Mouse (Mus musculus): Measurements from ENCODE around the gene Tex12. TPM values are rescaled to one million over a fixed set of nuclear protein-coding genes. Genes with fewer than 3 reads are reported as not detected.

Gene Tex12
- total RNA-seq (2017): not detected in 3 replicates

DNA sequence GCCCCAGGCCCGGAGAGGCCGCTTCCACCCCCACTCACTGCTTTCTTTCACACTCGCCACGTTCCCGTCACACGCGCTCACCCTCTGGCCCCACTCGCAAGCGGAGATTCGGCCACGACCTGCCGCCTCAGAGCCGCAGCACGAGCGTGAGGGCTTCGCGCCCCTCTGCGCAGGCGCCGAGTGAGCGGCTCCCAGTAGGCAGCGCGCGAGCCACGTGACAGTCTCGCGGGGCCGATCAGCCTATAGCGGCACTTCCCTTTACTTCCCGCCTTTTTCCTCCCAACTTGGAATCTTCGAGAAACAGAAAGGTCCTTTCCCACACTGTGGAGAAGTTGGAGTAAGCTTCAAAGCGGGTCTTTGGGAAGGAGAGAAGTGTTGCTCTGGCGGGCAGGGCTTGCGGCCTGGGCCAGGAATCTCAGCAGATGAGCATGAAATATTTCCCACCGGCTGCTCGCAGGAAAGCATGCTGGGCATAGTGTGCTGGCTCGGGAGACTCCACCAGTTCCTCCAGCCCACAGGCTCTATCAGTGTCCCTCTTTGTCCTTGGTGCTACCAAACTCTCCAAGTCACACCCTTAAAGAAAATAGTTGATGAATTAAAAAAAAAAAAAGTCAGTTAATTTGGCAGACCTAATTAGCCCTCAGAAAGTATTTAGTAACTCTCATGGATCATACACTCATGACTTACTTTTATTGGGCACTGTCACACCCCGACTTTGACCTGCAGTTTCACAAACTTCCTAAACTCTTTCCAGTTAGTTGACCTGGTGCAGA lies at the start of gene Tex12:
Gene Tex12, minus strand, starts transcription at position 181 of the 773 bp plus-strand sequence.
- ATAC-seq (replicated peaks; ENCODE audit: insufficient number of reproducible peaks, low FRiP score, low TSS enrichment, poor library complexity, severe bottlenecking): no peak

DNA sequence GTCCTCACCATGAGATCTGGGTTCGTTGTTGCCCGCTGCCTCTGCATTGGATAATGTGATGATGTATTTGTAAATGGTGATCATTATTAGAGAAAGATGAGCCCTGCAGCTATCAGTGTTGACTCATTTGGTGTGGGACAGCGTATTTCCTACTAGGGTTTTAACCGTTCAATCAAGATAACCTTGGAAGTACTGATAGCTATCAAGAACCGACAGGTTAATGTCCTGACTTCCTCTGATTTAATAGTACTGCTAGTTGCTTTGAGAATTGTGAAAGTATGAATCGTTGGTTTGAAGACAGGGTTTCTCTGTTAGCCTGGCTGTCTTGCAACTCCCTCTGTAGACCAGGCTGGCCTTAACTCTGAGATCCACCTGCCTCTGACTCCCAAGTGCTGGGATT lies 43.2 kb upstream of the Tex12 start:
- ATAC-seq (replicated peaks; ENCODE audit: insufficient number of reproducible peaks, low FRiP score, low TSS enrichment, poor library complexity, severe bottlenecking): no peak

DNA sequence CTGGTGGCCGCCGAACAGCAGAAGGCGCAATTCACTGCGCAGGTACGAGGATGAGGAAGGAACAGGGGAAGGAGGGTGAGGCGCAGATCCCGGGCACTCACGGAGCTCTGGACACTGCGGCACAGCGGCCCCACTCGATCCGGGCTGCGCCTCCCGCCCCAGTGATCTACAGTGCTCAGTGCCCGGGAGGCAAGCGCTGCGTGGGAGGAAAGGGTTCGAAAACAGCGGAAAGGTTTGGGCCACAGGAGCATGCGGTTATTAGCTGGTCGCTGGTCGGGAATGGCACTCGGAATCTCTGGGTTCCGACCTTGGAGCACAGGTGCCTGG lies 42.8 kb upstream of the Tex12 start:
- ATAC-seq (replicated peaks; ENCODE audit: insufficient number of reproducible peaks, low FRiP score, low TSS enrichment, poor library complexity, severe bottlenecking): no peak

DNA sequence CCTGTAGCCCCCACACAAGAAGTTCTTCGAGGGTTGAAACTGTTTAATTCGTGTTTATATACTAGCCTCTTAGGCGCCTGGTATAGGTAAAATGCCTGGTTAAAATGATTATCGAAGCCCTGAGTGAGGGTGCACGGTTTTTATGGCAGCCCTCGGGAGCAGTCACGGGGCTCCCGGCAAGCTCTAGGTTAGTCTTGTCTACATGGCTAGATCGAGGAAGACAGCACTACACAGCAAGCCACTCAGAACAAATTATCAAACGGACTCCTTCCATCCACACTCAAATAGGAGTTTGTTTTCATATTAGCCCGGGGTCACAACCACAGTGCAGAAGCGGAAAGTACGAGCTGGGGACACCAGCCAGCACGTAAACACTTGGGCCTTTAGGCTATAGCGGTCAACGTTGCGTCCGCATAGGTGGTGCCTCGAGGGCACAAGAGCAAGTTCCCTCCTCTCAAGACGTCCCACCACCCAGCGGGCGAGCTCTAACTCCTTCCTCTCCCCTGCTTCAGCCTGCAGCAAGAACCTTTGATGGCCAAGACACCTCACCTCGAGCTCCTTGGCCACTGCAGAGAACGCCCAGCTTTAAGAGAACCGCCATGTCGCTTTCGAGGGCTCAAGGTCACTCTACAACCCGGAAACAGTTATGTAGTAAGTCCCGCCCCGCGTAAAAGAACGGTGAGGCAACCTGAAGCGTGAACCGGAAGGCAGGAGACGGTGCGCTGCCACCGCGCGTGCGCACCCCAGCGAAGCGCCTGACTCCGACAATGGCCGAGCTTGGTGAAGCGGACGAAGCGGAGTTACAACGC lies 42.3 kb upstream of the Tex12 start, which contains the start of the genes Sdhd and Timm8b:
Gene Sdhd, minus strand, starts transcription at position 624 of the 809 bp plus-strand sequence.
Gene Timm8b, plus strand, starts transcription at position 722 of the 809 bp plus-strand sequence.
- peak; percentile 95 for ATAC-seq (replicated peaks; ENCODE audit: insufficient number of reproducible peaks, low FRiP score, low TSS enrichment, poor library complexity, severe bottlenecking)

DNA sequence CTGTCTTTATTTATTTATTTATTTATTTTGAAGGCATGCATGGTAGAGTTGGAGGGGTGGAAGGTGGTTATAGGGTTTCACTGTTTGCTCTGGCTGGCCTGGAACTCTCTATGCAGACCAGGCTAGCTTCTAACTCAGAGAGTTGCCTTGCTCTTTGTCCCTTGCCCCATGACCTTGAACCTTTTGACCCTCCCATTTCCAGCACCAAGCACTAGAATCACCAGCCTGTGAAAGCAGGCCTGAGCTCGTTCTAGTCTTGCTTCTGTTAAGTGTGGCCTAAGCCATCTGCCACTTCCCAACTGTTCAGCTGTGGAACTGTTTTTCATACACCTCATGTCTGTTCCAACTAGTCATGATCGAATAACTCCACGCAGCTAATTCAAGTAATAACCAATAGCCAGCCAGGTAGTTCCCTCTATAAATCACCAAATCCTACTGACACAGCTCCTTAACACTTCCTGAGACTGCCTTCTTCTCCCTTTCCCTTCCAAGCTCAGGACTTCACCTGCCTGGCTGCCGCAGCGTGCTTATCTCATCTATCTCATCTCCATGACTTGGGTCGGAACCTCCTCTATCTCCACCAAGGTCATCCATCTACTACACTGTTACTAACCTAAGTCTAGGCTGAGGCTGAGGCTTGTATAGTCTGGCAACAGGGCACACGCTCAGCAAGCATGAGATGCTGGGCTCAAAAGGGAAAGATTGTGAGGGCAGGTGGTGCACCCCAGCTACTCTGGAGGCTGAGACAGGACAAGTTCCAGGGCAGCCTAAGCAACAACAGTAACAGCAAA lies 41.1 kb upstream of the Tex12 start:
- ATAC-seq (replicated peaks; ENCODE audit: insufficient number of reproducible peaks, low FRiP score, low TSS enrichment, poor library complexity, severe bottlenecking): no peak

DNA sequence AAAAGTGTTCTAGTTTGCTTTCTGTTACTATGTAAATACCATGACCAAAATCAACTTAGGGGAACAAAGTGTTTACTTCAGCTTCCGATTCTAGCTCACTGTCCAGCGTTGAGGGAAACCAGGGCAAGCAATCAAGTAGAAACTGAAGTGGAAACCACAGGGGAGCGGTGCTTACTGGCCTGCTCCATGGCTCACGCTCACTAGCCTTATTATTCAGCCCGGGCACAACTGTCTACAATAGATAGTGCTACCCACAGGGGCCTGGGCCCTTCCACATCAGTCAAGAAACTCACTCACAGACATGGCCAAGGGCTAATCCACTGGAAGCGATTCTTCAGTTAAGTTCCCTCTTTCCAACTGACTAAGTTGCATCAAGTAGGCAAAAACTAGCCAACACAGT lies 40.4 kb upstream of the Tex12 start:
- no peak for ATAC-seq (replicated peaks; ENCODE audit: insufficient number of reproducible peaks, low FRiP score, low TSS enrichment, poor library complexity, severe bottlenecking)

DNA sequence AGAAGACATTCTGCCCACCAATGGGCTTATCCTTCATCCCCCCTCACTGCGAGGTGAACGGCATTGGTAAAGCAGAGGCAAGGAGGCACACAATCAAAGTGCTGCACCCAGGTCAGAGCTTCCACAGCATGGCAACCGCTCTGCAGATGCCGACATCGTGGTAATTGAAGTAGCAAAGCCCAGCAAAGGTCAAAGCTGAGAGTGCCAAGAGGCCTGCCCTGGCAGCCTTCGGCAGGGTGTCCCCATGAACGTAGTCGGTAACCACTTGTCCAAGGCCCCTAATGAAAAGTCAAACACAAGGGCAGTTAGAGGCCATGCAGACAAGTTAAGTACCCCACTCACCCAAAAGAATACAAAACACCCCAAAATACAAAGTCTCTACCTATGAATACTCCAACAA lies 35.8 kb upstream of the Tex12 start:
- no peak for ATAC-seq (replicated peaks; ENCODE audit: insufficient number of reproducible peaks, low FRiP score, low TSS enrichment, poor library complexity, severe bottlenecking)

DNA sequence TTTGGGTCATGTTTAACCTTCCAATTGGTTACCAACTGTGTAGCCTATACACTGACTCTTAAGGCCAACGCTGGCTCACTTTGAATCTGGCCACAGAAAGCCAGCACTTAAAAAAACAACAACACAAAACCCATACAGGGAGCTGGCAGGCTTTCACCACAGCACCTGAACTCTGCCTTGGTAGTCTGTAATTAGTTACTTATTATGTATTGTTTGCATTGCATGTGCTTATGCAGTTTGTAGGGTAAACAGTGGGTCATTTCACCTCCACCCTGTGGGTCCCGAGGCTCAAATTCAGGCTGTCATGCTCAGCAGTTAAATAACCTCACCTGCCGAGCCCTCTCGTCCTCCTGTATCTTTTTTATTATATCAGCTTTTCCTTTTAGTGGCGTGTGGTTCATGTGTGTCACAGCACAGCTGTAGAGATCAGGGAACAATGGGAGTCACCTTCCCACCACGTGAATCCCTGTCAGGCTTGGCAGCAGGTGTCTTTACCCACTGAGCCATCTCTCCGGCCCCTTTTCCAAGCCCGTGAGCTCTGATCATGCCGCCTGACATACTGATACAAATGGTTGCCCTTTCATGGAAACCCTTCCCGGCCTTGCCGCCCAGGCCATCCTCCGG lies 33.8 kb upstream of the Tex12 start:
- ATAC-seq (replicated peaks; ENCODE audit: insufficient number of reproducible peaks, low FRiP score, low TSS enrichment, poor library complexity, severe bottlenecking): no peak

DNA sequence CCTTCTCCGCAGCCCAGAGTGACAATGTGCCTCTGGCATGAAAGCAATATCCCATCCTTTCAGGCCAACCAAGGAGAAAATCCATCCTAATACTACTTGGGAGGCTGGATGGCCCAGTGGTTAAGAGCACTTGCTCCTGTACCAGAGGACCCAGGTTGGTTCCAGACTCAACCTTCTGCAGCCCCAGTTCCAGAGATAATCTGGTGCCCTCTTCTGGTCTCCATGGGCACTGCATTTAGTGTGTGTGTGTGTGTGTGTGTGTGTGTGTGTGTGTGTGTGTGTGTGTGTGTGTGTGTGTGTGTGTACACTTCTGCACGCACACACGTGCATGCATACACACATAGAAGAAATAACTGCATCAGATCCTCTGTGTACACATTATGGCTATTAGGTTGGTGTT lies 32.4 kb upstream of the Tex12 start:
- no peak for ATAC-seq (replicated peaks; ENCODE audit: insufficient number of reproducible peaks, low FRiP score, low TSS enrichment, poor library complexity, severe bottlenecking)

DNA sequence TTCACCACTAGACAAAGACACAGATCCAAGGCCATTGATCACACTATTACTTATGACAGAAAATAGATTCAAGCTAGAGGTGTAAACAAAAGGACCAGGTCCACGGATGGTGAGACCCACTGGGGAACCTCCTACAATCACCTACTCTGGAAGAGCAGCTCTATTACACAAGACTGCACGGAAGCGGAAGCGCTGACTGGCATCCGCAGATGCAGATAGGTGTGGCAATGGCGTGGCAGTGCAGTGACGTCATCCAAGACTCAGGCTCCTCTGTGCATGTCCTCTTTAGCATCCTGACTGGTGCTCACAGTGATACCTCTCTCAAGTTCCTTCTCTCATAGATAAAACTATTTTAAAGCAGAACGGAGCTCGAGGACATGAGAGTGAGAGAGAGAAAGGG lies 31.8 kb upstream of the Tex12 start:
- peak; percentile 88 for ATAC-seq (replicated peaks; ENCODE audit: insufficient number of reproducible peaks, low FRiP score, low TSS enrichment, poor library complexity, severe bottlenecking)

DNA sequence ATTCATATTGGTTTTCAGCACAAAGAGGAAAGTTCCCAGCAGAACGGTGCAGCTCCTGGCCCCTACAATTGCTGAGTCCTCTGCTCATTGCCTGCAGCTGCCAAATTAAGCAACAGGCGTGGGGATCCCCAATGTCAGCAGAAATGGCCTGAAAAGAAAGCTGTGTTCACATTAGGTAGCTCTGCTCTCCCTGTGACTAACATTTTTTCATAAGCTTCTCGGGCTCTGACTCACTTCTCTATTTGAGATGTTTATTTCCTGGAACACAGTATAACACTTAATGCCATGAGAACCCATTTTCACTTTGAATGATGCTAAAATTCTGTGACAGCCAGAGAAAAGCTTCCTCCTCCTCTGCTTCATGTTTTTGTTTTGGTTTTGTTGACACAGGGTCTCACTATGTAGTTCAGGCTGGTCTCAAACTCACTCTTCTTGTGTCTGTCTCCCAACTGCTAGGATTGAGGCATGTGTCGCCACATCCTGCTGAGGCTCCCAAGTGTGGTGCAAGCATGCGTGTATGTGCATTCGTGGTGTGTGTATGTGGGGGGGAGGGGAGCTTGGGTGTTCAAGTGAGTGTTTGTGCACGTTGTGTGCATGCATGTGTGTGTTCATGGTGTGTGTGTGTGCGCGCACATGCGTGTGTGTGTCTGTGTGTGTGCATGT lies 29.9 kb upstream of the Tex12 start:
- peak; percentile 74 for ATAC-seq (replicated peaks; ENCODE audit: insufficient number of reproducible peaks, low FRiP score, low TSS enrichment, poor library complexity, severe bottlenecking)

DNA sequence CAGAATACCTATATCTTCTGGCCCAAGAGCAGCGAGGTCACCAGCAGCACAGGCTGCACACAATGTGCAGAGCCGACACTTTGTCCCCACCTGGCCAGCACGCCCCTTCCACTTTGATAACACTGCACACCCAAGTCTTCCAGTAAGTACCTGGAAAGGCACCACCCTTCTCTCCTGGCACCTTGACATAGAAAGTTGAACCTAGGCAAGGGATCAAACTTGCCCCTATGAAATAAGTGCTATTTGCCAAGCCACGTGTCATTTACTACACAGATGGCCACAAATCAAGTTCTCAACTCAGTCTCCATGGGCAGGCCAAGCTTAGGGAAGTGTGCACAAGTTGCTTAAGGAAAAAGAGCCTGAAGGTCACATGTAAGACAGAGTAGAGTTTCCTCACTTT lies 25.8 kb upstream of the Tex12 start:
- ATAC-seq (replicated peaks; ENCODE audit: insufficient number of reproducible peaks, low FRiP score, low TSS enrichment, poor library complexity, severe bottlenecking): no peak

DNA sequence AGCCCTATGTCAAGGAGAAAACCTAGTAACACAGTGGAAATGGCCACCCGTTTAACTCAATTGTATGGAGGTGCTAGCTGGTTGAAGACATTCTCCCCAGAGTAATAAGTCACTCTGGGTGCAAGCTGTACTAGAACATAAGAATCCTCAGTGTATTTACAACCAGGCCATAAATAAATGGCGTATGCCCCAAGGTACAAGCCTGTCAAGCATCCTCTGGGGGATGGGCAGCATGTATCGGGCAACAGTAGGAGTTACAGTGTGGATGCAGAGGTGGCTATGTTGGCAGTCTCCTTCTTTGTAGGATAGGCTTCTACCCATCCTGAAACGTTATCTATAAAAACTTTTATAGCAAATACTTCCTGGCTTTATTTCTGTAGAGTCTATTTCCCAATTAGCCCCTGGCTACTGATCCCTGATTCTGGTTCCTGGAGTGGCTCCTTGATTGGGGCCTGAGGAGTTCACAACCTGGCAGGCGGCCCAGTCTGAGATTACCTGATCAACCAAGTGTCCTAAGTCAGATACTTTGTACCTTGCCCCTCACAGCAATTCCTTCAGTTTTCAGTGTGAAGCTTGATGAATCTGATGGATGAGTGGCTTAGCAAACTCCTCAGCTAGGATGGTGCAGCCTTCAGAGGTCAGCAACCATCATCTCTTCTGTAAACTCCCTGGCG lies 24.2 kb upstream of the Tex12 start:
- no peak for ATAC-seq (replicated peaks; ENCODE audit: insufficient number of reproducible peaks, low FRiP score, low TSS enrichment, poor library complexity, severe bottlenecking)

DNA sequence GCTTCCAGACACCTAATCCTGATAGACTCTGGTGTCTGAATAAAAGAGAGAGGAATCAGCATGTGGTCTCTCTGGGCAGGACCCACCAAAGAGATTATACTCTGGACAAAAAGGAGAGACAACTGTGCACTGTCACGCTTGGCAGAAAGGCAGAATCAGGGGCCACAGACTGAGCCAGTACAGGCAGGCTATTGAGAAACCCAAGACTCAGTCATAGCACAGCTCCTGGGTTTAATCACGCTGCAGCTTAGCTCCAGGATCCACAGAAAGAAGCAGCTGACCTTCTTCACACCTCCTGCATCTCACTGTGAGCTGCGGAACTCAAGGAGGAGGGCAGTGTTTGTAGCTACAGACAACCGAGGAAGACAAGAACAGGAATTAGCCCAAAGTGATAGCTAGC lies 19.2 kb upstream of the Tex12 start:
- no peak for ATAC-seq (replicated peaks; ENCODE audit: insufficient number of reproducible peaks, low FRiP score, low TSS enrichment, poor library complexity, severe bottlenecking)

DNA sequence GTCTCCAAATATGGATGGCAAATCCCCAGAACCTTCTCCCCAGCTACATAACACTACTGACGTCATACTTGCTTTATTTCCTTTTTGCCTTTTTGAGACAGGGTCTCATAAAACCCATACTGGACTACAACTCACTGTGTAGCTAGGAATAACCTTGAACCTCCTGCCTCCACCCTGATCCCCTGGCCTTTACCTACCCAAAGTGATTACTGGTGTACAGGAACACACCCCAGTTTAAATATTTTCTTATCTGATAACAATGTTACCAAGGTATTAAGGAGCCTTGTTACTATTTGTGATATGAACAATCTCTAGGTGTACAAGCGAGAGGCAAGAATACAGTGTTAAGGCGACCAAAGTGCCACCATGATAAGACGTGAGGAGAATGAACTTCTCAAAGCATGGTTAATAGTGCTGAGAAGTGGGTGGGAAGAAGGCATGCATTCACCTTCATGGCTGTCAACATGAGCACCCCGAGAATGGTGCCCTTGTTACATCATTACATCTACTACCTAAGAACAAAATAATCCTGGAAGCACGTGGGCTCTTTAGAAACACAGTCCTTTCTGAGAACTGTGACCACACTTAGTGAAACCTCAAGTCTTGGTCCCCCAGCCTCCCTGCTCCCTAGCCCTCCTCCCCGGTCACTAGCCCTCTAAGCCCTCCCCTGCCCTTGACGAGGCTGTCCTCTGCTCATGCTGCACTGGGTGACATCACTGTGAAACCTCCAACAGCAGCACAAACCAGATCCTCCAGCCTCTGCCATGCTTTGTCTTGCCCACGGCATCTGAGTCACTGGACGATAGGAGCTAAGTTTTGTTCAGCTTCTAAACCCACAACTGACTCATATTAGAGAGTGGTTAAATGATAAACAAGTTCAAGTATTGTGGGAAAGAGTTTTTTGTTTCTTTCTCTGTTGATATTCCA lies 8.7 kb upstream of the Tex12 start:
- no peak for ATAC-seq (replicated peaks; ENCODE audit: insufficient number of reproducible peaks, low FRiP score, low TSS enrichment, poor library complexity, severe bottlenecking)

DNA sequence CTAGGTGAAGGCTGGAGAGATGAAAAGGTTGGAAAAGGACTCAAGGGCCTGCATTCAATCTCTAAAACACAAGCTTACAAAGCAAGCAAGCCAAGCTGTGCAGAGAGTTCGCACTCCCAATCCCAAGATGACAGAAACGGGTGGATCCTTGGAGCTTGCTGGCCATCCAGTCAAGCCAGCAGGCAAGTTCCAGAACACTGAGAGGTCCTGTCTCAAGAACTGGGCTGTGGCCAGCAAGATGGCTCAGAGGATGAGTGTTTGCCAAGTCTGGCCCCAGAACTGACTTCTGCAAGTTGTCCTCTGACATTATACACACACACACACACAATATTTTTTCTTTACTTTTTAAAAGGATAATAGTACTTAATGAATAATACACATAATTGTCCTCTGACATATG lies 6.8 kb upstream of the Tex12 start:
- ATAC-seq (replicated peaks; ENCODE audit: insufficient number of reproducible peaks, low FRiP score, low TSS enrichment, poor library complexity, severe bottlenecking): no peak

DNA sequence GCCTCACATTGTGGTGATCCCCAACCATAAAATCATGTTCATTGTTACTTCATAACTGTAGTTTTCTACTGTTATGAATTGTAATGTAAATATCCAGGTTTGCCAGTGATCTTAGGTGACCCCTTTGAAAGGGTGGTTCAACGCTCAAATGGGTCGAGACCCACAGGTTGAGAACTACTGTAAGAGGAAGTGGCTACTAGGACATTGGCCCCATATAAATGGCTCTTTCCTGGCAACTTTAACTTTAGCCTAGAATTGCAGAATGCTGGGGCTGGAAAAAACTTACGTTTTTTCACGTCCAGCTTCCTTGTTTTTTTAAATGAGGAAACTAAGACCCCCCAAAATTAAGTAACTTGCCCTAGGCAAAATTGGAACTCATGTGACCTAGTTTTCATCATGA lies 6.2 kb upstream of the Tex12 start:
- no peak for ATAC-seq (replicated peaks; ENCODE audit: insufficient number of reproducible peaks, low FRiP score, low TSS enrichment, poor library complexity, severe bottlenecking)
